Mouse (Mus musculus) forelimb bud, embryonic 11.5 days (tissue): ENCODE measurements around the gene A930004D18Rik.

Source experiments
- DNase-seq: peaks from one replicate; pipeline ENCODE4 v3.0.0-alpha.2; 2012; ENCODE audit warnings: low read depth, low spot score

Gene A930004D18Rik

DNA sequence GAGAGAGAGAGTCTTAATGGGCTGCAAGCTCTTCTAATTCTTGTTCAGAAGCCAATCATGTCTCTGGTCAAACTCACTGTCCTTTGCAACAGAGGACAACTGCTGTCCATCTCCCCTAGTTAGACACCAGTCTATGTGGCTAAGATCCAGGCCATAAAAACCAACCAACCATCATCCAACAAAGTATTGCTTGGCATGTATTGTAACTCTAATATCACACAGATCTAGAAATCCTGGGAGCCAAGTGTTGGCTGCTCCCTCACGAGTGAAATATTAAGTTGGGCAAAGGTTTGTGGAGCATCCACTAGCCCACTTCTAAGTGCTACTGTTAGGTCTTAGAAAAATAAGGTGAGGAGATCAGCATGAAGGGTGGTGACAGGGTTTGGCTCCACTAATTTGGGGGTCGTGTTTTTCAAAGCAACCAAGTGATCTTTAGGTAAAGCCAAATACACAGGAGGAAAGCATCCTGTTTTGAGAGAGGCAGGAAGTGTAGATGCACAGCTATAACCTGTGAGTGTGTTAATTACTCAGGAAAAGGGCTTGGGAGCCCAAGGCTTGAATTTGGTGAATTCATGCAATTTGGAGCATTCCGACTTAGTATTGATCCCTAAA is 710 bp upstream of the A930004D18Rik start:
- DNase-seq, result no peak

DNA sequence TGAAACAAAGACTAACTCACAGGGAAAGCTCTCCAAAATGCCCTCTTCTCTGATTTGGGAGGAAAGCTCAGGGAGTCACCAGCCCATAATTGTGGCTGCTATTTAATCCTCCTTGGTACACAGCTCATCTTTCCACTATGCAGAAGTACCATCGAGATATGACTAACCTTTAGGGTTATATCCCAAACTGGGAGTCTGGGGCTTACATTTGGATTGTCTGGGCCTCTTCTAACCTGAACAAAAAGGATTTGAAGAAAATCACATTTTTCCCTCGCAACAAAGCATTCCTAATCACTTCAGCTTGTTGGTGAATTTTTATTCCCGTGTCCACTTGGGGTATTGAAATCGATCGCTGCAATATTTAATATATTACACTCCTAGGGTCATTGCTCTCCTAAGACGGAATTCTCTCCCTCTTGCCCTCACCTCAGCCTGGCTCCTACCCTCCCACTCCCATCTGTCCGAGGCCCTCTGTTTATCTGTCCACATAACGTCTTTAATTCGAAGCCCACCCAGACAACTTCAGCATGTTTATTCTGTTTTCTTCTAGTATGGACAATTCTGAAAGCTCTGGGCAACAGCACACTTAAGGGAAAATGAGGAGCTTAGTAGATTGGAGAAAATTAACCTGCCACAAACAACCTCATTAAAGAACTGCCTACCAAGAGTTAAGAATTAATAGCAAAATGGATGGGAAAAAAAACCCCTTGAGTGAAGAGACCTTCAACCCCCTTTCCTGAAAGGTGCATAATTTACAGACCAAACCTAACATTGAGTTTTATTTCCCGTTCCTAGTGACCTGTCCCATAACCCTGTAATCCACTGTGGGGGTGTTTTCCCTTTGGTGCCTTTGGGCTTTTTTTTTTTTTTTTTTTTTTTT is 2.9 kb downstream of the A930004D18Rik start:
- no peak for DNase-seq

DNA sequence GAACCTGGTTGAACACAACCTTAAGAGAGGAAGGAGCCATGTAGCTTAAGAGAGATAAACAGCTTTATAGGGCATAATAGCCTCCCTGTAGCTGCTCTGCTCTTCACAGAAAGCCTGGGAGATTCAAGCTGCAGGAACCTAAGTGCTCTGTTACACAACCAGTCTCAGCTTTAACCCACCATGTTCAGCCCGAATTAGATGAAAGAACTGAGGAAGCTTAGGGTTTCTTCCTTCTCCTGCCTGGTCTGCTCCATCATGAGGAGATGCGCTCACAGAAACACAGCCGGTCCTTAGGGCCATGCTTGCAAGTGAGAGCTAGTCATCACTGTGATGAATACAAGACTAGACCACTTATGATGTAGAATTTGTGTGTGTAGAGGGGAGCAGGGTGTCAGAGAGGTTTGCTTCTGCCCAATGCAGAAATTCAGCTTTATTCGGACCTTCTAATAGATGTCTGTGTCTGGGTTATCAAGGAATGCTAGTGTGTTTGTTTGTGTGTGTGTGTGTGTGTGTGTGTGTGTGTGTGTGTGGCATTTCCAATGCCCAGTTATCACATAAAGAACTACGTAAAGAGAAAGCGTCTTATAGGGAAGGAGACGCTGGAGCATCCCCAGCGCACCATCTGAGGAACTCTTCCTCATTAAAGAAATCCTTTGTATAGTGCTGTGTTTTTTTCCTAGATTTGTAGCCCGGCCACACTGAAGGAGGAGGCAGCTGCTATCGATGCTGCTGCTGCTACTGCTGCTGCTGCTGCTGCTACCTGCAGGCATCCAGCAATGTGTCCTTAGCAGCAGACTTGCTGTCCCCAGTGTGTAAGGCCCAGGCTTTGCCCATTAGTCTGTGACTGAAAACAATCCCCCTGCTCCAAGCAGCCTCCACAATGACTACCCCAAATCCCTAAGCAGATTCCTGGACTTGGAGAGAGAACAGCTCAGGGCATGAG is 4.1 kb downstream of the A930004D18Rik start:
- no peak for DNase-seq

DNA sequence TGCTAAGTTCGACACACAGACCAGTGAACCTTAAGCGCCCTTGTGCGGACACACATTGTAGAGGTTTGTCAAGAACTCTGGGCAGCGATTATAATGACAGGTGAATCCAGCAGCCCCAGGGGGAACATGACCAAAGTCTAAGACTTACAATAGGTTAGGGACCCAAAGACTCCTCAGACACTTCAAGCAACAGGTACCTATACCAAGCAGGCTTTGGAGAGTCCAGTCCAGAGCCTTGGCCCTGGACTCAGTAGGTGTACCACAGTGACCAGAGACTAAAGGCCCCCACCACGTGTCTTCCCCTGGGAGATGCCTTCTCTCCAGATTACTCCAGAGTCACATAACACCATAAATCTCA is 5.0 kb downstream of the A930004D18Rik start:
- DNase-seq, result no peak

DNA sequence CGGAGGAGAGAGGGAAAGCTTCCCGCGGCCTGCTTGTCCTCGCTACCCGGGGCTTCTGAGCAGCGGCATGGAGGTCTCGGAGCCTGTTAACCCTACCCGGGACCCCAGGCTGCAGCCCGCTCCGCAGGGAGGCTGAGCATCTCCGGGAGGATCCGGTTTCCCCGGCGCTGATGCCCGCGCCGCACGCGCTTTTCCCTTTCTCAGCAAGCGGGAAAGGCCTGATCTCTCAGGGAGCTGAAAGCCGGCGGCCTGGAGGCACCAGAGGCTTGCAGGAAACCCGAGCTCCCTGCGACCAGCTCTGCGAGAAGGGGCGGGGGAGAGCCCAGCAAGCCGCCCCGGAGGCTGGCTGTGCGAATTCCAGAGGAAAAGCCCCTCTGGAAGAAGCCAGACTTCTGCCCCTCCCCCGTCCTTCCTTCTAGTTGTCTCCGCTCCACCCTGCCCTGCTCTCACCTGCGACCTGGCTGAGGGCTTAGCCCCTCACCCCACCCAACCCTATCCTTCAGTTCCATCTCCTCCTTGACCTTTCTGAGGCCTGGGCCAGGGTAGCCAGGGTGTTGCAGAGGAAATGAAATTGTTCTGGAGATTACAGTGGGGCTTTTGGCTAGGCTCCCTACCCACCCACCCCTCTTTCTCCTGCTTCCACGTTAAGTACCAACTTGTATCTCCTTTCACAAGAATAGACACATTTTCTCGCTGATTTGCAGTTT is 5.6 kb downstream of the A930004D18Rik start:
- peak; percentile 85 for DNase-seq

DNA sequence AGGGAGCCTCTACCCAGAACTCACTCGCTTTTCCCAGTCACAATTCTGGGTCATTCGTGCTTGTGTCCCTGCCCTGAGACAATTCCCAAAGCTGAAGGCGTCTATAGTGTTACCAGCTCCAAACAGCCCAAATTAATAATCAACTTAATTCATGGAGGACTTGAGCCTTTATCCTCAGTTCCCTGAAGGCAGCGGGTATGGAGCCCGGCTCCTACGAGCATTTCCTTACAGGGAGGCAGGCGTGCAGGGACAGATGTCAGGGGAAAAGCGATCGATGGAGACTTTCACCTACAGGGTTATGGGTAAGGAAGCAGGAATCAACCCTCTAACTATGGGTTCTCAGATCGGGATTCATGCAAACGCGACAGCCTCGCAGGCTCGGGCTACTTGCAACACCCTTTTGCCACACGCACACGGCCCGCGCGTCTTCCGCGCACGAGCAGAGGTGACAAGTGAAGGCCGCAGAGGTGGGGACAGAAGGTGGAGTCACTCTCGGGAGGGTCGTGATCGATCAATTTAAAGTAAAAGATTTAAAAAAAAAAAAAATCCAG is 6.2 kb downstream of the A930004D18Rik start:
- no peak for DNase-seq

DNA sequence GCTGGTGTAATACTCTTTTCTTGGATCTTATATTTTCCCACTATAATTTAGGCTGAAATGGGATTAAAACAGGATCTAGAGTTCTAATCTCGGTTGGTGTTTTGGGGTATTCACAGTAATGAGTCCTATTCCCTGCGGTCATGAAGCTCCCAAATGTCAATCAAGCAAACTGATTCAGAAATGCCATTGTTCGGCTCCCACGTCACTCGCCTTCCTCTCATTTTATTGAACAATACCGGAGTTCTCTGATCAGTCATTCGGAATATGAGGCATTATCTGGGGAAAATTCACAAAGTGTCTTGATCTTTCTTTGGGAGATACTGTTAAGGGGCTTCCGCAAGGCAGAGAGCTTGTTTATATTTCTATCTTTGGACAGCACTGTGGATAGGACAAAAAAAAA is 7.0 kb downstream of the A930004D18Rik start:
- no peak for DNase-seq

DNA sequence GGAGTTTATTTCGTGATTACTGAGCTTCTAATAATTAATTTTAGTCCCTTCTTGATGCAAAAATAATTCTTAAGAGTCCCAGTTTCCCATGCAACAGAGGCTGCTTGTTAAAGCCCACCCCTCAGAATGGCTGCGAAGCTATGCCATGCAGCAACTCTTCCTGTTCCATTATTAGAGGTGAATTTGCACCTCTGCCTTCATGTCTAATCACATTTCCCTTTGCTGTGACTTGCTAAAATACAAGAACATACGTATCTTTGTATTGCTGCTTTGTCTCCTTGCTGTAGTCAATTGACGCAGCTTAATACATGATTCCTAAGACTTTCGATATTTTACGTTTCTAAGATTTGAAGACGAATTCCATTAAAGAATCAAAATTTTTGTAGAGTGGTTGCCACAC is 7.9 kb downstream of the A930004D18Rik start:
- no peak for DNase-seq

DNA sequence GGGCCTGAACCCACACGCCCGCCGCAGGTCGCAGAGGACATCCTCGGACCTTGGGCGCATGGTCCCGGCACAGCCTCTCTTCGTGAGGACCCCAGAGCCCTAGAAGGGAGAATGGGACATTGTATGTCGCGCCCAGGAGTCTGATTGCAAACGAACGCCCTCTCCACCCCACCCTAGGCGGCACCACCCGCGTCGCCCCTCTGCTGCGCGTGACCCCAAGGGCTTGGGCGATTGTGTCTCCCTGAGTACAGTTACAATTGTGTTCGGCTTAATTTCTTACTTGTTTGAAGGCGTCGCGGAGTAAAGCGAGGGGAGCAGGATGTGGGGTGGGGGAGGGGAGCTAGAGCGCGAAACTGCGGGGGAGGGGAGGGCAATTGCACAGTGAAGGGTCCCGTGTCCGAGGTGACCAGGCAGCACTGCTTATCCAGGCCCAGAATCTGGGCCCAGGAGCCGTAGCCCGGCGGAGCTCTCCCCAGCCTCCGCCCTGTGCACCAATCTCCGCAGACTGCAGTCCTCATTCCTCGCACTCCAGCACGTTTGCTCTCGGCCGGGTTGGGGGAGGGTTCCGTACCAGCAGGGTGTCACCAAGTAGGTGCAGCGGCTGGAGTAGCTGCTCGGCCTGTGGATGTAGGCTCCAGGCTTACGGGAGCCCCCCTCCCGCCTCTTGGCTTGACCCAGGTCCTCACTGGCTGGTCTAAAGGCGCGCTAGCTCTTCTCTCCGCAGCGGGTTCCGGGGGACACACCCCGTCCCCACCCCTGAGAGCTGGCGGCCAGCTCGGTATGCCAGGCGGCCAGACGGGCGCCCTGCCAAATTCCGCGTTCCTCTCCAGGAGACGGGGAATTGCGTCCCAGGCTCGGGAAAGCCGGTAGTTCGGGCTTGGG is 9.2 kb downstream of the A930004D18Rik start:
- peak; percentile 76 for DNase-seq

DNA sequence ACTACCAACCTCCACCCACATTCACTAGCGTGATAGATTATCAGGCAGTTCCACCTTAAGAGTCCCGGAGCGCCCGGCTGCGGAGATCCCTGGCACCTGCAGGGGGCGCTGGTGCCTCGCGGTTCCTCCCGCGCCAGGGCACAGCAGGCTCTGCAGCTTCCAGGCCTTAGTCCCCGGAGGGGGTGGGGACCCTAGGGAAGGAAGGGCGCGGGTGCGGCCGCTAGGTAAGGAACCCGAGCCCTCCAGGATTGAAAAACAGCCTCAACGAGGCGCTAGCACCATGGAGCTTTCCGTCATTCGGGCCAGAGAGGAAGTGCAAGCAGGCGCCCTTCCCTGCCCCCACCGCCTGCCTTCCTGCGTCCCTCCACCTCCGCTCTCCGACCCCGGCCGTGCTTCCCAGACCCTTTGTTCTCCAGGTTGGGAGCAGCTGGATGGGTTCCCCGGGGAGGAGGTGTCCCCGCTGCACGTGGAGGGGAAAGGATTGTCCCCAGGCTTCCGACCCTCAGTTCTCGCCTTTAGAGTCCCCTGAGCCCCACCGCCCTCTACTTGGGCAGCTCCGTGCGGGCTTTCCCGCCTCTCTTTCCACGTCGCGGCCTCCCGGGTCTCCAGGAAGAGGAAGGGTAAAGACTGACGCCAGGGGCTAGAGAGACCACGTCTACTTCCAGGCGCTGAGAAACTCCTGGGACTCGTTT is 9.9 kb downstream of the A930004D18Rik start:
- DNase-seq, result peak; percentile 98

DNA sequence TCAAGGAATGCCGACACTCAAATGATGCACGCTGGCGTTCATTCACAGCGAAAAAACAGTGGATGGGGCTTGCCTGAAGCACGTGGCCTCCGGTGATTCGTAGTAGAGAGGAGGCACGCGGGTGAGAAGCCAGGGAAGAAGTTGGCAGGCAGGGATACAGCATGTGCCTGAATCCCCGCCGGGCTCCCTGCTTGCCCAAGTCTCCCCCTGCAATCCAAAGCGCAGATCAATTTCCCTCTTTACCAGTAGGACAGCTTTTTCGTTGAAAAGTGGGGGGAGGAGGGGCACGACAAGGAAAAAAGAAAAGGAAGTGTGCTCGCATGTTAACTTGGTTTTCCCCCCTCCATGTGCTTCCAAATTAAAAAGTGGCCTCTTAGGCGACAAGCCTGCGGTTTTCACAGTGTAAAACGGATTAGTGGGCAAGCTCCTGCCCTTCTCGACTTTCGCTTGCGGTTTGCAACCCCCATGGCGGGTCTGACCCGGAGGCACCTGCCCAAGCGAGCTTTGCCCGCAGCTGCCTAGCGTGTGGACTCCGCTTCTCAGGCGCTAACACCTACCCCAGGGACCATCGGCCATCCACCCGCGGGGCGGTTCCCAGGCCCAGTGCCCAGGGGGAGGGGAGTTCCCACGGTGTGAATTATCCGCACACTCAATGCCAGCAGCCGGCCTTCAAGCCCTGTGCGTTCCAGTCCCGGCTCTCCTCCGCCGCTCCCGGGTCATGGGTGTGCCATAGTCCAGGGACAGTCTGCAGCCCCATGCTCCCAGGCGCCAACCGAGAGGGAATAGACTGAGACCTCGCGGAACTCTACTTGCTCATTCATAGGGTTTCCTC is 11.2 kb downstream of the A930004D18Rik start:
- no peak for DNase-seq

DNA sequence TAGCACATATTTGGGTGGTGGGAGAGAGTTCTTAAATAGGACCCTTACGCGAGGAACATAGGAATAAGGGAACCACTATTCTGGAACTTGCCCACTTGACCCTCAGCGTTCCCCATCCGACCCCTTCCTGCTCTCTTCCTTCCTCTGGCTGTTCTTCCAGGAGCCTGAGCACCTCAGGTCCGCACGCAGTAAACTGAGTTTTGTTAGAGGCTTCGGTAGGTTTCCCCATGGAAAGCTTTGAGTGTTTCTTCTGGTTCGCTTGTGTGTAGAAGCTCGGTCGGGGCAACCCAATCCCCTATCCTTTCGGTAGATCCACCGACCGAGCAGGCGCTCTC is 11.8 kb downstream of the A930004D18Rik start:
- DNase-seq, result no peak

DNA sequence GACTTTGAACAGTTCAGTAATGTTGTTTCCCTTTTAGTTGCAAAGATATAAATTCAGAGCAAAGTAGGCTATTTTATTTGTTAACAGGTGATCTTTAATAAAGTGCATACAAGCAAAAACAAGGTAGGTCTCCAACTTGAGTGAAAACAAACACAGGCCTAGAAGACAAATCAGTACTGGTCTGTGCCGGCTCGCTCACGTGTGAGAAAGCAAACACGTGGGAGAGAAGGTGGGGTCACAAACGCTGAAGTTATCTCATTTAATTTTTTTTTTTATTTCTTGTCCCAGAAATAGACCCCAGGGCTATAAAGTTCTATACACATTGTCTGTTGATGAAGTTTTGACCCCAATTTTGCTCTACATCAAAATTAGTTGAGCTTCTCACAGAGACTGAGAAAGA is 12.4 kb downstream of the A930004D18Rik start:
- no peak for DNase-seq

DNA sequence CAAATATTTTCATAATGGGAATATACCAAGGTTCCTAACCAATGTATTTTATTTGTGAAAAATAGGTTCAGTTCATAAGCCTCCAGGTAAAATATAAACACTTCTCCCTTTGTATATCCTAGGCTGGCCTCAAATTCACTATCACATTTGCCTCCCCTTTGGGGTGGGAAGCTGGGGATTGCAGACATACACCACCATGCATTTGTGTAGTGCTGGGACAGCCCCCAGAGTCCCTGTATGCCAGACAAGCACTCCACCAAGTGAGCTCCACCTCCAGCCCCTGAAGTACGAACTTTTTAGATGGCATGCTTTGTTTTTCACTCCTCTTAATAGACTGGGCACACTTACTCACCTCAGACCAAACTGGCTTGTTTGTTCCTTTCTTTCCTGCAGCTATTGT is 14.7 kb downstream of the A930004D18Rik start:
- no peak for DNase-seq

DNA sequence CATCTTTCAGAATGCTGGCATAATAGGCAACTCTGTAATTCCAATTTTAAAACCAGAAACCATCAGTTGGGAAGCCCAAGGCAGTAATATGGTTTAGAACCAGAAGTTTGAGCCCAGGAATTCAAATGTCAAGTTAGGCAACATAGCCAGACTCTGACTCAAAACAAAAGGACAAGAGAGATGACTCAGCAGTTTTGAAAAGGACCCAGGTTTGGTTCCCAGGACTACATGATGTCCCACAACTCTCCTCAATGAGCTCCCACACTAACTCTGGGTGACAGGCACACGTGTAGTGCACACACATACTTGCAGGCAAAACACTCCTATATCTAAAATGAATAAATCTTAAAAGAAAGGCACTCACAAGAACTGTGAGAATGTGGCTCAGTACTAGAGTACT is 18.4 kb downstream of the A930004D18Rik start:
- no peak for DNase-seq

DNA sequence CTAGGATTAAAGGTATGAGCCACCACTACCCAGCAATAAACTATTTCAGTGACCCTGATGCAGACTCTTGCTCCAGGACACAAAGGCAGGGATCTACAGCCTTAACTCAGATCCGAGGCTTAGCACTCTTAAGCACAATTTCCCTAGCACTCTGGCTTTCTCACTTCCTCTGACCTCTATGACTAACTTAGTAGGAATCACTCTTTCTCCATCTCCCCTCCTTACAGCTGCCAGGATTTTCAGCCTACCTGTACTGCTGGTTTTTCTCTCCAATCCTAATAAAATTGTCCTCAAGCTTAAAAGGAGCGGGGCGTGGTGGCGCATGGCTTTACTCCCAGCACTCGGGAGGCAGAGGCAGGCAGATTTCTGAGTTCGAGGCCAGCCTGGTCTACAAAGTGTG is 20.2 kb downstream of the A930004D18Rik start:
- DNase-seq, result no peak

DNA sequence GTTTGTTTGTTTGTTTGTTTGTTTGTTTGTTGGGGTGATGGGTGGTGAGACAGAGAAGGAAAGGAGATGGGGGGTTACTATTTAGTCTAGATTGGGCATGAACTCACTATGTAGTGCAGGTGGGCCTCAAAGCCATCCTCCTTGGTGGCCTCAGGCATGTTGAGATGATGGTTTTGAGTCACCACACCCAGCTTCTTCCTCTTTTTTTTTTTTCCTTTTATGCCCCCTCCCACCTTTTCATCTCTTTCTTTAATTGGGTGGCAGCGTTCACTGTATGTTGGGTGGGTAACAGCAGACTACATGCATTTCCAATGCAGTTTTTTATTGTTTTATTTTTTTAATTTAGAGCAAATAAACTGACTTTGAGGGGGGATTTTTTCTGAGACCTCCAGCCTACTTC is 20.9 kb downstream of the A930004D18Rik start:
- DNase-seq, result no peak

DNA sequence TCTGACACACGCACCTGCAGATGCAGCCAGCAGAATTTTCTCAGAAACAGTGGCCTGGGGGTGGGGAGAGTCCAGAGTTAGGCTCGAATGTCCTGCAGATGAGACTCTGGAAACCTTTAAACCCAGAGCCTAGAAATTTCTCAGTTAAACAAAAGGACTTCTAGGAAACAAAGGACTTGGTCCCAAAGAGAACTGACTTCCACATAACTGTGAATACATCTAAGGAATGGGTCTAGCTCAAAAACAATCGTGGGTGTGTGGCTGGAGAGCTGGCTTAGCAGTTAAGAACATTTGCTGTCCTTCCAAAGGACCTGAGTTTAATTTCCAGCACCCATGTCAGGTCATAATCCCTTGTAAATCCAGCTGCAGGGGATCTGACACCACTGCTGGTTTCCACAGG is 22.0 kb downstream of the A930004D18Rik start:
- DNase-seq, result no peak

DNA sequence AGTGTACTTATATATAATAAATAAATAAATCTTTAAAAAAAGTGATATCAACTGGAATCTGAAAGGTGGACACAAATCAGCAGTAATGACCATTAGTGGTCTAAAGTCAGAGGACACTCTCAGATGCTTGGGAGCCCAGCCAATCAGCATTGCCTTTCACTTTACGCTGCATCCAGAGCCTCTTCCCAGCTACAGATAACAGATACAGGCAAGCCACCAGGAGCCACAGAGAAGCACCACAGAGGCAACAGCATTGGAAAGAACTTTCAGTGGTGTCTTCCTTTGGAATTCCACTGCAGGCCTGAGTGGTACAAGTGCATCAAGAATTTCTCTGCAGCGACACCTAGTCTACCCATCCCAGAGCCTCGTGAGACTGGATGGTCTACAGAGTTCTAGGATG is 24.7 kb downstream of the A930004D18Rik start:
- DNase-seq, result no peak
